Mouse (Mus musculus): ENCODE data around the gene Rab2b.

The Rab2b gene

GRCm38 (mm10) chr14:52272781-52273180 is 6.6 kb downstream of the Rab2b start:
- DNase-seq, result no peak

GRCm38 (mm10) chr14:52257484-52258213 is 21.7 kb downstream of the Rab2b start, which contains the start of gene Chd8:
Chd8 (minus strand) TSS chr14:52257780.
- DNase-seq, result peak; percentile 99

GRCm38 (mm10) chr14:52256311-52257175 is 22.8 kb downstream of the Rab2b start:
- DNase-seq, result peak; percentile 52

GRCm38 (mm10) chr14:52246129-52246528 is 33.2 kb downstream of the Rab2b start:
- DNase-seq, result no peak

GRCm38 (mm10) chr14:52244690-52245042 is 34.7 kb downstream of the Rab2b start:
- DNase-seq, result no peak

GRCm38 (mm10) chr14:52244041-52244689 is 35.2 kb downstream of the Rab2b start:
- DNase-seq, result peak; percentile 100

- no peak for DNase-seq
Observed at GRCm38 (mm10) chr14:52236216-52236615, 43.1 kb downstream of the Rab2b start.

- DNase-seq, result no peak
Observed at GRCm38 (mm10) chr14:52235165-52235564, 44.2 kb downstream of the Rab2b start.

- no peak for DNase-seq
Observed at GRCm38 (mm10) chr14:52232249-52232648, 47.1 kb downstream of the Rab2b start.

- no peak for DNase-seq
Observed at GRCm38 (mm10) chr14:52225972-52226371, 53.4 kb downstream of the Rab2b start.

- no peak for DNase-seq
Observed at GRCm38 (mm10) chr14:52217261-52217660, 62.1 kb downstream of the Rab2b start.

All from cerebellum, adult 9-10 months (tissue).